In genomic region chrX:135601298-135602029, GRCm38 (mm10) we compare ENCODE assay signal across 8 mouse cellular contexts. TPM values are rescaled to one million over a fixed set of nuclear protein-coding genes. Genes with fewer than 3 reads are reported as not detected.
DNase-seq lines count a peak whose midpoint lies in the region.

No protein-coding gene starts in this region.

- intact Hi-C loops in left cerebral cortex, postnatal 14 days (cut with DNase I): loop anchor here (2.0 kb wide), 1 partner anchor 47 kb away; no protein-coding TSS in a partner anchor

- peak; percentile 18 to 44 for DNase-seq in CD8-positive naive resting alpha-beta T cell, adult 2 months (ENCODE audit: low read depth in 2 of 2, low spot score in 2 of 2)
- DNase-seq in adrenal gland, postnatal 36 days: peak; percentile 7 to 13
- DNase-seq in embryo, embryonic 10.5 days (ENCODE audit: low spot score): peak; percentile 25
- DNase-seq in heart, adult 11 months: peak; percentile 92
- peak; percentile 47 to 48 for DNase-seq in kidney, adult 8-10 months
- peak; percentile 46 to 83 for DNase-seq in left cerebral cortex, postnatal 14 days (ENCODE audit: low spot score in 2 of 2)
- DNase-seq in mesoderm, embryonic 11.5 days (ENCODE audit: low read depth, low spot score): peak; percentile 29
- peak; percentile 55 for DNase-seq in telencephalon, adult 2 months (ENCODE audit: low read depth, low spot score)

RNA-seq across cellular contexts. Expression of gene Nxf7, which starts 2.9 kb away (rescaled TPM):
- not detected for total RNA-seq in adrenal gland, postnatal 36 days (2021)
- 1 to 10 TPM; 1.0 to 2.0 TPM for total RNA-seq in left cerebral cortex, postnatal 14 days (2021)

RNA-seq across cellular contexts. Expression of gene Prame, which starts 26.0 kb away (rescaled TPM):
- not detected for total RNA-seq in adrenal gland, postnatal 36 days (2021)
- not detected for total RNA-seq in left cerebral cortex, postnatal 14 days (2021)

Comparison
In these comparisons a context has a peak if more than half of its experiments do, and no peak if none do; other contexts are left out.
1. Peak in every context shown above with its lines: DNase-seq.
2. DNase-seq: peak in every context shown above with its lines; median percentile 92 in heart, adult 11 months; 64 in left cerebral cortex, postnatal 14 days; 55 in telencephalon, adult 2 months; 48 in kidney, adult 8-10 months; 31 in CD8-positive naive resting alpha-beta T cell, adult 2 months; 29 in mesoderm, embryonic 11.5 days; 25 in embryo, embryonic 10.5 days; 10 in adrenal gland, postnatal 36 days.